Mouse (Mus musculus) ES-Bruce4 (cell line): ENCODE measurements around the gene Nptx2. TPM values are rescaled to one million over a fixed set of nuclear protein-coding genes. Genes with fewer than 3 reads are reported as not detected.

Experiments
- H3K27ac ChIP-seq: 2 replicates; pipeline ENCODE4 v1.5.1; 2012; ENCODE audit warnings: low read length, inconsistent platforms; ENCODE audit not compliant: insufficient read depth
- H3K27me3 ChIP-seq: 2 replicates; pipeline ENCODE4 v1.6.1; 2012; ENCODE audit warnings: mild to moderate bottlenecking, low read length, inconsistent platforms; ENCODE audit not compliant: control insufficient read depth, poor library complexity, insufficient read depth, severe bottlenecking
- H3K36me3 ChIP-seq: 2 replicates; pipeline ENCODE4 v1.6.1; 2012; ENCODE audit warnings: inconsistent platforms, mild to moderate bottlenecking, low read length, moderate library complexity; ENCODE audit not compliant: control insufficient read depth, poor library complexity, insufficient read depth, severe bottlenecking
- H3K4me1 ChIP-seq: one replicate; pipeline ENCODE4 v1.8.1; 2011; ENCODE audit warnings: low read length; ENCODE audit not compliant: control insufficient read depth, insufficient read depth
- H3K4me3 ChIP-seq: 2 replicates; pipeline ENCODE4 v1.5.1; 2011; ENCODE audit warnings: low read depth, mild to moderate bottlenecking, low read length
- H3K9ac ChIP-seq: 2 replicates; pipeline ENCODE4 v1.6.1; 2012; ENCODE audit warnings: low read depth, mild to moderate bottlenecking, inconsistent platforms; ENCODE audit not compliant: poor library complexity, severe bottlenecking
- H3K9me3 ChIP-seq: replicated peaks from 2 replicates; pipeline ENCODE4 v1.6.1; 2012; ENCODE audit warnings: mild to moderate bottlenecking, low read length, inconsistent platforms; ENCODE audit not compliant: control insufficient read depth, poor library complexity, insufficient read depth, severe bottlenecking
- CTCF ChIP-seq: IDR thresholded peaks from one replicate; pipeline ENCODE4 v1.8.1; 2011; ENCODE audit warnings: low read depth, low read length
- EP300 ChIP-seq: IDR thresholded peaks from 2 replicates; pipeline ENCODE4 v1.6.1; 2011; ENCODE audit warnings: low read depth, low read length; ENCODE audit not compliant: insufficient read depth
- POLR2A ChIP-seq: IDR thresholded peaks from one replicate; pipeline ENCODE4 v1.8.1; 2011; ENCODE audit warnings: low read length; ENCODE audit not compliant: insufficient read depth
- polyA plus RNA-seq: library from polyadenylated mRNA; stranded (reverse); fragments of >200 nt; gene quantifications from 2 replicates; pipeline ENCODE4 v1.2.4, GENCODE M21; 2011; ENCODE audit warnings: low read depth; ENCODE audit not compliant: missing spikeins, insufficient read depth, insufficient read length

The Nptx2 gene
- 5.9 and 7.8 TPM in 2 replicates for polyA plus RNA-seq

GRCm38 (mm10) chr5:144545653-144546422 is at the start of gene Nptx2:
Gene Nptx2 (plus strand): TSS chr5:144545902.
- H3K27ac ChIP-seq, result no peak within 1 kb of the TSS
- peak within 1 kb of the TSS; percentile 57 for H3K4me3 ChIP-seq
- no peak for TF ChIP-seq EP300
- TF ChIP-seq POLR2A, result peak; percentile 87
- H3K36me3 ChIP-seq, result no peaks in the 10 kb centered on the region
- H3K27me3 ChIP-seq, result peaks cover 8% of the 10 kb centered on the region
- no peaks in the 10 kb centered on the region for H3K9me3 ChIP-seq
- peaks cover 1% of the 10 kb centered on the region for H3K4me1 ChIP-seq
- H3K9ac ChIP-seq, result peak within 1 kb of the TSS; percentile 70

- Histone ChIP-seq H3K9me3 (no peaks in the 10 kb centered on the region), H3K4me3 (no peak overlapping the region), H3K36me3 (no peaks in the 10 kb centered on the region), H3K27me3 (no peaks in the 10 kb centered on the region), H3K27ac (no peak overlapping the region), H3K4me1 (no peaks in the 10 kb centered on the region), H3K9ac (no peak overlapping the region)
- TF ChIP-seq POLR2A (no peak), EP300 (no peak), CTCF (no peak)
Observed at GRCm38 (mm10) chr5:144496481-144496880, 49.2 kb upstream of the Nptx2 start.

GRCm38 (mm10) chr5:144504239-144504638 is 41.5 kb upstream of the Nptx2 start:
- H3K36me3 ChIP-seq, result no peaks in the 10 kb centered on the region
- no peaks in the 10 kb centered on the region for H3K27me3 ChIP-seq
- H3K4me1 ChIP-seq, result peaks cover 2% of the 10 kb centered on the region
- TF ChIP-seq EP300 (no peak), CTCF (no peak), POLR2A (no peak)
- no peak overlapping the region for H3K4me3 ChIP-seq
- H3K27ac ChIP-seq, result no peak overlapping the region
- 0 out of 2 replicates have a peak, but pooled peaks cover 4% of the 10 kb centered on the region for H3K9me3 ChIP-seq
- no peak overlapping the region for H3K9ac ChIP-seq

GRCm38 (mm10) chr5:144505731-144506130 is 40.0 kb upstream of the Nptx2 start:
- Histone ChIP-seq H3K9me3 (0 out of 2 replicates have a peak, but pooled peaks cover 4% of the 10 kb centered on the region), H3K4me3 (no peak overlapping the region), H3K36me3 (no peaks in the 10 kb centered on the region), H3K4me1 (peaks cover 8% of the 10 kb centered on the region), H3K27me3 (no peaks in the 10 kb centered on the region), H3K27ac (no peak overlapping the region), H3K9ac (no peak overlapping the region)
- TF ChIP-seq EP300 (no peak), CTCF (peak; percentile 37)

- Histone ChIP-seq H3K9me3 (0 out of 2 replicates have a peak, but pooled peaks cover 4% of the 10 kb centered on the region), H3K9ac (no peak overlapping the region), H3K36me3 (no peaks in the 10 kb centered on the region), H3K4me3 (no peak overlapping the region), H3K27me3 (no peaks in the 10 kb centered on the region), H3K27ac (peak overlapping the region; percentile 74; the same call in 1 of the 2 replicates), H3K4me1 (peaks cover 8% of the 10 kb centered on the region)
- no peak for TF ChIP-seq CTCF
- no peak for TF ChIP-seq POLR2A
- TF ChIP-seq EP300, result no peak
Observed at GRCm38 (mm10) chr5:144506156-144506555, 39.5 kb upstream of the Nptx2 start.
